Mouse (Mus musculus) CH12.LX (cell line): Measurements from ENCODE around the gene Narf. TPM values are rescaled to one million over a fixed set of nuclear protein-coding genes. Genes with fewer than 3 reads are reported as not detected.

Experiments used
- DNase-seq: peaks from one replicate; pipeline ENCODE4 v3.0.0-alpha.2; 2013; ENCODE audit errors: extremely low read depth
- H3K27ac ChIP-seq: 2 replicates; pipeline ENCODE4 v1.5.1; 2012; ENCODE audit warnings: low read depth, mild to moderate bottlenecking, control low read depth, moderate library complexity; ENCODE audit not compliant: insufficient read depth
- H3K27me3 ChIP-seq: replicated peaks from 2 replicates; pipeline ENCODE3; 2012; ENCODE audit warnings: inconsistent platforms
- H3K36me3 ChIP-seq, 2 experiments: replicated peaks in 1 of 2; 2 replicates each; pipeline versions ENCODE3 to v1.6.1; 2012; ENCODE audit warnings: inconsistent platforms in 1 of 2, low read length in 1 of 2, mild to moderate bottlenecking in 1 of 2, mixed read lengths in 1 of 2, moderate library complexity in 1 of 2; ENCODE audit not compliant: control insufficient read depth in 1 of 2, insufficient read depth in 1 of 2
- H3K4me1 ChIP-seq, 2 experiments: 2 replicates each; pipeline ENCODE4 v1.6.1; 2012; ENCODE audit warnings: inconsistent platforms in 1 of 2, moderate library complexity in 1 of 2; ENCODE audit not compliant: insufficient read depth in 2 of 2, control insufficient read depth in 1 of 2
- H3K4me2 ChIP-seq: 2 replicates; pipeline ENCODE4 v1.6.1; 2012; ENCODE audit warnings: low read depth, mild to moderate bottlenecking, control low read depth; ENCODE audit not compliant: poor library complexity, insufficient read depth, severe bottlenecking
- H3K4me3 ChIP-seq, 3 experiments: fragments of 150-350 bp in 1 of 3; sonication (generic) in 1 of 3; replicated peaks in 1 of 3; 2 replicates each; pipeline versions ENCODE3 to v1.5.1; 2011 to 2012; ENCODE audit warnings: low read depth in 2 of 3, low read length in 2 of 3, mild to moderate bottlenecking in 2 of 3, moderate library complexity in 2 of 3, control low read depth in 1 of 3, improper control_type of control experiment in 1 of 3, inconsistent platforms in 1 of 3, mixed read lengths in 1 of 3; ENCODE audit not compliant: poor library complexity in 1 of 3
- H3K79me2 ChIP-seq: replicated peaks from 2 replicates; pipeline ENCODE4 v1.6.1; 2012; ENCODE audit warnings: mild to moderate bottlenecking, moderate library complexity; ENCODE audit not compliant: control insufficient read depth, poor library complexity, insufficient read depth, severe bottlenecking; ENCODE audit errors: extremely low read depth
- H3K9ac ChIP-seq: 2 replicates; pipeline ENCODE4 v1.6.1; 2012; ENCODE audit warnings: low read depth, mild to moderate bottlenecking, control low read depth, moderate library complexity; ENCODE audit not compliant: insufficient read depth
- H3K9me3 ChIP-seq: replicated peaks from 2 replicates; pipeline ENCODE3; 2012; ENCODE audit warnings: low read length, inconsistent platforms, mixed read lengths
- BHLHE40 ChIP-seq: IDR thresholded peaks from 2 replicates; pipeline ENCODE4 v1.6.1; 2011; ENCODE audit warnings: mild to moderate bottlenecking, low read depth, low read length, improper control_type of control experiment
- CHD2 ChIP-seq: IDR thresholded peaks from 2 replicates; pipeline ENCODE4 v1.6.1; 2011; ENCODE audit warnings: low read length, improper control_type of control experiment
- CTCF ChIP-seq, 2 experiments: IDR thresholded peaks in 1 of 2; conservative IDR thresholded peaks in 1 of 2; 2 replicates each; pipeline ENCODE4 v1.5.1; 2011 to 2012; ENCODE audit warnings: low read depth in 2 of 2, low read length in 2 of 2, improper control_type of control experiment in 1 of 2, inconsistent platforms in 1 of 2, mild to moderate bottlenecking in 1 of 2, moderate library complexity in 1 of 2
- E2F4 ChIP-seq: IDR thresholded peaks from 2 replicates; pipeline ENCODE4 v1.6.1; 2011; ENCODE audit warnings: low read depth, low read length, improper control_type of control experiment; ENCODE audit not compliant: insufficient replicate concordance
- ELF1 ChIP-seq: IDR thresholded peaks from 2 replicates; pipeline ENCODE4 v1.6.1; 2014; ENCODE audit warnings: low read depth, mild to moderate bottlenecking, inconsistent platforms, low read length, improper control_type of control experiment
- EP300 ChIP-seq: IDR thresholded peaks from 2 replicates; pipeline ENCODE4 v1.6.1; 2011; ENCODE audit warnings: low read length, improper control_type of control experiment
- GABPA ChIP-seq: IDR thresholded peaks from 2 replicates; pipeline ENCODE4 v1.6.1; 2012; ENCODE audit warnings: low read depth, low read length, improper control_type of control experiment, inconsistent platforms; ENCODE audit not compliant: insufficient replicate concordance
- HCFC1 ChIP-seq: IDR thresholded peaks from 2 replicates; pipeline ENCODE4 v1.6.1; 2012; ENCODE audit warnings: low read depth, mild to moderate bottlenecking, inconsistent platforms, low read length, improper control_type of control experiment
- IRF4 ChIP-seq: IDR thresholded peaks from 2 replicates; pipeline ENCODE4 v1.6.1; 2014; ENCODE audit warnings: low read depth, mild to moderate bottlenecking, inconsistent platforms, low read length, improper control_type of control experiment
- JUND ChIP-seq: conservative IDR thresholded peaks from 2 replicates; pipeline ENCODE4 v1.6.1; 2011; ENCODE audit warnings: low read depth, low read length, improper control_type of control experiment
- KAT2A ChIP-seq: IDR thresholded peaks from 2 replicates; pipeline ENCODE4 v1.6.1; 2012; ENCODE audit warnings: low read length, improper control_type of control experiment, inconsistent platforms; ENCODE audit not compliant: insufficient replicate concordance
- MAFK ChIP-seq: IDR thresholded peaks from 2 replicates; pipeline ENCODE4 v1.6.1; 2011; ENCODE audit warnings: low read length, improper control_type of control experiment; ENCODE audit not compliant: insufficient replicate concordance
- MAZ ChIP-seq: IDR thresholded peaks from 2 replicates; pipeline ENCODE4 v1.6.1; 2012; ENCODE audit warnings: low read depth, mild to moderate bottlenecking, inconsistent platforms, low read length, improper control_type of control experiment, moderate library complexity
- MEF2A ChIP-seq: IDR thresholded peaks from 2 replicates; pipeline ENCODE4 v1.6.1; 2014; ENCODE audit warnings: low read depth, mild to moderate bottlenecking, inconsistent platforms, low read length, improper control_type of control experiment, borderline replicate concordance
- MXI1 ChIP-seq: IDR thresholded peaks from 2 replicates; pipeline ENCODE4 v1.6.1; 2011; ENCODE audit warnings: mild to moderate bottlenecking, low read depth, low read length, improper control_type of control experiment
- MYC ChIP-seq: IDR thresholded peaks from 2 replicates; pipeline ENCODE4 v1.6.1; 2011; ENCODE audit warnings: low read depth, mild to moderate bottlenecking, improper control_type of control experiment, low read length
- NELFE ChIP-seq: IDR thresholded peaks from 2 replicates; pipeline ENCODE4 v1.6.1; 2011; ENCODE audit warnings: low read depth, low read length, improper control_type of control experiment
- NRF1 ChIP-seq: IDR thresholded peaks from 2 replicates; pipeline ENCODE4 v1.6.1; 2014; ENCODE audit warnings: low read depth, mild to moderate bottlenecking, inconsistent platforms, low read length, improper control_type of control experiment, moderate library complexity
- POLR2A ChIP-seq: IDR thresholded peaks from 2 replicates; pipeline ENCODE4 v1.6.1; 2011; ENCODE audit warnings: low read depth, mild to moderate bottlenecking, improper control_type of control experiment, low read length
- POLR2AphosphoS2 ChIP-seq: IDR thresholded peaks from 2 replicates; pipeline ENCODE4 v1.6.1; 2011; ENCODE audit warnings: low read depth, low read length, improper control_type of control experiment
- RCOR1 ChIP-seq: conservative IDR thresholded peaks from 2 replicates; pipeline ENCODE4 v1.6.1; 2012; ENCODE audit warnings: low read depth, mild to moderate bottlenecking, inconsistent platforms, low read length, improper control_type of control experiment
- SIN3A ChIP-seq: IDR thresholded peaks from 2 replicates; pipeline ENCODE4 v1.6.1; 2012; ENCODE audit warnings: low read length, improper control_type of control experiment, inconsistent platforms
- SMC3 ChIP-seq: IDR thresholded peaks from 2 replicates; pipeline ENCODE4 v1.6.1; 2011; ENCODE audit warnings: low read depth, low read length, improper control_type of control experiment
- TCF12 ChIP-seq: IDR thresholded peaks from 2 replicates; pipeline ENCODE4 v1.6.1; 2014; ENCODE audit warnings: low read depth, mild to moderate bottlenecking, inconsistent platforms, low read length, improper control_type of control experiment
- UBTF ChIP-seq: IDR thresholded peaks from 2 replicates; pipeline ENCODE4 v1.6.1; 2012; ENCODE audit warnings: low read depth, mild to moderate bottlenecking, inconsistent platforms, low read length, improper control_type of control experiment, moderate library complexity
- USF2 ChIP-seq: conservative IDR thresholded peaks from 2 replicates; pipeline ENCODE4 v1.6.1; 2011; ENCODE audit warnings: low read depth, low read length, improper control_type of control experiment
- ZKSCAN1 ChIP-seq: IDR thresholded peaks from 2 replicates; pipeline ENCODE4 v1.6.1; 2012; ENCODE audit warnings: low read depth, inconsistent platforms, low read length, improper control_type of control experiment, borderline replicate concordance
- ZMIZ1 ChIP-seq: IDR thresholded peaks from 2 replicates; pipeline ENCODE4 v1.6.1; 2012; ENCODE audit warnings: low read depth, mild to moderate bottlenecking, inconsistent platforms, low read length, improper control_type of control experiment
- dilution Hi-C: fragments of 300-500 bp; cut with MboI; formaldehyde crosslinking; loops from 2 replicates; pipeline ENCODE4 v1.14.3; 2020; ENCODE audit warnings: low sequenced_read_pairs; ENCODE audit not compliant: extremely low pct_unique_long_range_greater_than_20kb, extremely low pct_ligation_motif_present
- in situ Hi-C: fragments of 300-500 bp; cut with MboI; formaldehyde crosslinking; loops from 3 replicates; pipeline ENCODE4 v1.14.3; 2019; ENCODE audit warnings: low sequenced_read_pairs, low pct_ligation_motif_present, low pct_unique_long_range_greater_than_20kb, mixed read lengths
- polyA plus RNA-seq: library from polyadenylated mRNA; unstranded; fragments of >175 nt; gene quantifications from 2 replicates; pipeline ENCODE4 v1.2.1, GENCODE M21; 2012; ENCODE audit warnings: low read depth; ENCODE audit not compliant: insufficient read length
- total RNA-seq, 2 experiments: library from RNA; depleted of rRNA; stranded (reverse); fragments of 300-350 nt in 1 of 2; fragments of >200 nt in 1 of 2; gene quantifications; 2 replicates each; pipeline ENCODE4 v1.2.3; 2012 to 2014

The Narf gene
- total and polyA plus RNA-seq, 3 experiments, result 11.7 to 29.9 (median 26.2) TPM

GRCm38 (mm10) chr11:121204161-121205006, 32.7 kb upstream of the Narf start, which contains the start of the genes Hexdc and Ogfod3:
Gene Hexdc, plus strand, starts transcription at chr11:121204433.
Gene Ogfod3, minus strand, starts transcription at chr11:121204711.
- 0 out of 2 replicates have a peak, but pooled peaks have one; percentile 25 for TF ChIP-seq BHLHE40
- no peak for TF ChIP-seq ZKSCAN1
- TF ChIP-seq HCFC1, result peak; percentile 80
- no peak; the same call in 1 of the 2 replicates for TF ChIP-seq GABPA
- peak; percentile 67 for TF ChIP-seq TCF12
- peak; percentile 79 for TF ChIP-seq CHD2
- no peak for TF ChIP-seq MAFK
- TF ChIP-seq CTCF (conservative IDR thresholded peaks at IDR 0.05 in 1 of 2, IDR thresholded peaks at IDR 0.05 in 1 of 2; ENCODE audit: low read depth in 2 of 2, low read length in 2 of 2), result no peak
- peak; percentile 96 for TF ChIP-seq ZMIZ1
- peak; percentile 91 for TF ChIP-seq SIN3A
- peak; percentile 85; the same call in 1 of the 2 replicates for TF ChIP-seq E2F4
- peak; percentile 60; the same call in 1 of the 2 replicates for TF ChIP-seq KAT2A
- TF ChIP-seq UBTF, result 0 out of 2 replicates have a peak, but pooled peaks have one; percentile 60
- TF ChIP-seq SMC3, result no peak
- TF ChIP-seq NRF1, result peak; percentile 78
- TF ChIP-seq POLR2AphosphoS2, result peak; percentile 86; the same call in 1 of the 2 replicates
- peak; percentile 60 for TF ChIP-seq MEF2A
- no peak for TF ChIP-seq USF2
- TF ChIP-seq POLR2A, result peak; percentile 90
- TF ChIP-seq MXI1, result peak; percentile 97; the same call in 1 of the 2 replicates
- TF ChIP-seq MYC, result peak; percentile 78
- TF ChIP-seq JUND, result no peak
- peak; percentile 65 for TF ChIP-seq ELF1
- TF ChIP-seq MAZ, result peak; percentile 90
- TF ChIP-seq EP300, result no peak
- peak; percentile 94 for TF ChIP-seq NELFE
- TF ChIP-seq RCOR1, result 0 out of 2 replicates have a peak, but pooled peaks have one; percentile 40
- peak; percentile 72 for TF ChIP-seq IRF4
- TF ChIP-seq, all 38 proteins: peak for 20
- in situ Hi-C loops (loop anchor here (5.0 kb wide), 1 partner anchor 142 kb away; the partner anchor contains the start of gene Sectm1b), dilution Hi-C loops (no loop called here)
- DNase-seq, result peak; percentile 100
- H3K27me3 ChIP-seq, result no peaks in the 10 kb centered on the region
- H3K4me2 ChIP-seq, result peak within 1 kb of the TSS; percentile 86
- H3K36me3 ChIP-seq, result peaks cover 0 to 23% of the 10 kb centered on the region in 2 experiments
- peaks cover 4 to 19% of the 10 kb centered on the region in 2 experiments for H3K4me1 ChIP-seq
- H3K4me3 ChIP-seq, result peak within 1 kb of the TSS; percentile 75 to 89 (median 88)
- H3K79me2 ChIP-seq, result no peaks in the 10 kb centered on the region
- peak within 1 kb of the TSS; percentile 81 for H3K9ac ChIP-seq
- H3K9me3 ChIP-seq, result no peaks in the 10 kb centered on the region
- H3K27ac ChIP-seq, result peak within 1 kb of the TSS; percentile 64
